Mouse (Mus musculus) adipocyte (in vitro differentiated cells): ENCODE data around the gene Smoc1.

Experiments
- DNase-seq: peaks from one replicate; pipeline ENCODE4 v3.0.0-alpha.2; 2016; ENCODE audit warnings: low spot score

Gene Smoc1

DNA sequence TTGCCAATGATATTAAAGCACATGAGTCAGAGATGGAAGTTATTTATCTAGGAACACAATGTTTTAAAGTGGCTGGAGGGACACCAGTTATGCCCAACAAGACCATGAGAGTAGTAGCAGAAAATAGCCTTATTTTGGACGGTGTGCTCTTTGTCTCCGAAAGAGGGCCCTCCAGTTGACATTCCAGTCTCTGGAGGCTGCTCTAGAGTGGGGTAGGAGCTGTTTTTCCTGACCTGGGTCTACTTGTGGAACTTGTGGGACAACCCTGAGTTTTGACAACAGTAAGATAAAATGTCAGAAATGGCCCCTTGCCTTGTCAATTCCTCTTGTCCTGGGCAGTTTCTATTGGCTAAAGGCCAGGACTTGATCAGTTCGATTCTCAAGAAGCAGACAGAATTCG lies 104.5 kb downstream of the Smoc1 start:
- no peak for DNase-seq

DNA sequence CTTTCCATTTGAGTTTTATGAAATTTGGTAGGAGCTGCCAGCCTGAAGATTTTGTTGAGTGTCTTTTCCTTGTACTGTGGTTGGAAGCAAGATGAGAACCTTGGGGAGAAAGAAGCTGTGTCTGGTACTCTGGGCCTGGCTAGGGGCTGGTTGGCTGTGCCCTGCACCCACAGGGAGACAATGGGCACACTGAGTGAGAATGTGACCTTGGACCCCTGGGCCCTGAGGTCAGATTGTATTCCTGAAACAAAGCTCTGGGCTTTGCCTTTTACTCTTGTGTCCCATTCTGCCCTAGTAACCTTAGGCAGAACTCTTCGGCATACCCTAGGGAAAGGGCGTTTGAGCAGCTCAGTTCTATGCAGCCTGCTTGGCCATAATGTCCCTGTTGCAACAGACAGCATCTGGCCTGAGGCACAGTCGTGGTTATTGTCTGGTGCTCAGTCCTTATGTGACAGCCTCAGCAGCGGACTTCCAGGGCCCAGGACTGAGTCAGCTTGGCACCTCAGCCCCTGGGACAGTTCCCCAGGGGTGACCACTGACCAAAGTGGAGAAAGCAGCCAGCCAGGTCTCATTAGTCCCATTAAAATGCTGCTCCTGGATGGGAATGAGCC lies 106.6 kb downstream of the Smoc1 start:
- peak; percentile 40 for DNase-seq

DNA sequence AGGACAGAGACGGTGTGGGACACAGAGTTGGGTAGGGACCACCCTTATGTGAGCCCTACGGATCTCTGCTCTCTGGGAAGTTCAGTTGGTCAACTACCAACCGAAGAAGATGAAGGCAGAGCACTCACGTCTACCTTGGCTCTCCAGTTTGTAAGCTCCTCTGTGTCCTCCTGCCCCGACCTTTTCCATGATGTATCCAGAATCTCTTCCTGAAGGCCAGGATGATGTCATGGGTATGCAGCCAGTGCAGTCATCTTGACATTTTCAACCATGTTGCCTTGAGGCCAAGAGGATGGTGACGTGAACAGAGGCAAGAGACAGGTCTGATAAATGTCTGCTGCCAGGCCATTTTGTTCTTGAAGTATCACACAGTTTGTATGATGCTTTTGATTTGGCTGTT lies 111.6 kb downstream of the Smoc1 start:
- no peak for DNase-seq

GRCm38 (mm10) chr12:81139463-81139862 lies 112.9 kb downstream of the Smoc1 start:
- no peak for DNase-seq

DNA sequence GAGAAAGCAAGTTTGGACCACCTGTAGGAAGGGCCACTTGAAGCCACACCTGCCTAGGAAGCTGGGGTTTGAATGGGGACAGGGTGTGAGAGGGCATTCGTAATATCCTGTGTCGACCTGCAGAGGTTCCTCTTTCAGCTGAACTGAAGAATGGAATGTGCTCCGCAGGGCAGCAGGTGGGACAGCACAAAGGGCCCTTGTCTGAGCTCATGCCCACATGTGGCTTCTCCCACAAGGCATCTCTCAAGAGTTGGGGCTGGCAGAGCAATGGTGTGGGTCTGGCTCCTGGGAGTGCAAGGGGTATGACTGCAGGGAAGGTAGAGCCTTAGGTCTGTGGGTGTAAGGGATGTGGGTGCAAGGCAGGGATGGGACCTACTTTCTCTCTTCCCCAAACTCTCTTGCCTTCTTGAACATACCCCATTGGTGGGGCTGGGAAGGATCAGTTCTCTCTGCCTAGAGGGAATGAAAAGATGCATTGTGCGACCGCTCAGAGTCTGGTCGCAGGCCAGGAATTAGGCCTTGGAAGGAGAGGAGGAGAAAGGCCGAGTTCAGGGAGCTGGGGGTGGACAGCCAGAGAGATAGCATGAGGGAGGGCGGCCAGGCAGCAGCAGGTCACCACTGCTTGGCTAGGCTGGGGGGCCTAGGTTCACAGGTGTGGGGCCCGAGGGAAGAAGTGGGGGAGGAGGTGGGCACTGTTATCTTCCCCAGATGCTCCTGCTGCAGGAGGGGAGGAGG lies 114.2 kb downstream of the Smoc1 start:
- no peak for DNase-seq

DNA sequence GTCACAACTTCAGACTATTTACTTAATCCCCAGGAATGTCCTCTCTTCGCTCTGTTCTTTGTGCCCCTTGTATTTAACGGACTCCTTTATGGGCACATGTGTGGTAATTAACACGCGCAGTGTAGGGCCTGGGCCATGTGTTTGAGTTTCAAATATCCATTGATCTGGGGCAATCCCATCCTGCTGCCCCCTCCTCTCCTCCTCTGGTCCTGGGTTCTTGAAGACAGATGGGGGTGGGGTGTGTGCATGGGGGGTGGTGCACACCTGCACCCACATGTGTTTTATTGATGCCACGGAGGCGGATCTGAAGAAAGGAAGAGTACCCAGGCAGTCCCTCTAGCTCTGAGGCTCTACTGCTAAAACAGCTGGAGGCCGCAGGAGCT lies 114.7 kb downstream of the Smoc1 start:
- DNase-seq: no peak

DNA sequence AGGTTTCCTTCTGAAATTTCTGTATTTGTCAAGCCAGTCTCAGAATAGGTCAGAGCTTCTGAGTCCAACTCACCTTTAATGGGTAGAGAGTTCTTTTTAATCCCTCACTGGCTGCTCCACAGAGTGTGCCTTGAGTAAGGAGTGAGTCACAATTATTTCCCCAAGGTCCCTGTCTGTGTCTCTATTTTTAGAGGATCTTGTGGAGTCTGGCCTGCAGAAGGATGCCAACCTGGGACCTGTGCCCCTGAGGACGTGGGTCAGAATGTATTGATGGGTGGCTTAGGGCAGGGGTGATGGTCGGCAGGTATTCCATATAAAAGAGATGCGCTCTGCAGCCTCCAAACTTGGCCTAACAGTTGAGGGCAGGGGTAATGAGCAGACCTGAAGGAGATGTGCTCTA lies 115.6 kb downstream of the Smoc1 start:
- DNase-seq: no peak

DNA sequence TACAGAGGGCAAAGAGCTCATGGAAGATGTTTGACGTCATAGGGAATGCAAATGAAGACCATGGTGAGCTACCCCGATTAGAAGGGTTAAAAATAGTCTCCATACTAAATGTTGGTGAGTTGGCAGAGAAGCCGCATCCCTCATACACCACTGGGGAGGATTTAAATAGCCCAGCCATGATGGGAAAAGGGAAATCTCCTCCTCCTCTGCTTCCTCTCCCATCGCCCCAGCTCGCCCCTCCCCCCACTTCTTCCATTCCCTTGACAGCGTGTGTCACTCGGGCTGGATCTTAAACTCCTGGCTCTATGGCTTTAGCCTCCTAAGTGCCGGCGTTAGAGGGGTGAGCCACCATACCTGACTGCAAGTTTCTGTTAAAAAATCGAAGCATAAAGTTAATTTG lies 117.6 kb downstream of the Smoc1 start:
- no peak for DNase-seq

DNA sequence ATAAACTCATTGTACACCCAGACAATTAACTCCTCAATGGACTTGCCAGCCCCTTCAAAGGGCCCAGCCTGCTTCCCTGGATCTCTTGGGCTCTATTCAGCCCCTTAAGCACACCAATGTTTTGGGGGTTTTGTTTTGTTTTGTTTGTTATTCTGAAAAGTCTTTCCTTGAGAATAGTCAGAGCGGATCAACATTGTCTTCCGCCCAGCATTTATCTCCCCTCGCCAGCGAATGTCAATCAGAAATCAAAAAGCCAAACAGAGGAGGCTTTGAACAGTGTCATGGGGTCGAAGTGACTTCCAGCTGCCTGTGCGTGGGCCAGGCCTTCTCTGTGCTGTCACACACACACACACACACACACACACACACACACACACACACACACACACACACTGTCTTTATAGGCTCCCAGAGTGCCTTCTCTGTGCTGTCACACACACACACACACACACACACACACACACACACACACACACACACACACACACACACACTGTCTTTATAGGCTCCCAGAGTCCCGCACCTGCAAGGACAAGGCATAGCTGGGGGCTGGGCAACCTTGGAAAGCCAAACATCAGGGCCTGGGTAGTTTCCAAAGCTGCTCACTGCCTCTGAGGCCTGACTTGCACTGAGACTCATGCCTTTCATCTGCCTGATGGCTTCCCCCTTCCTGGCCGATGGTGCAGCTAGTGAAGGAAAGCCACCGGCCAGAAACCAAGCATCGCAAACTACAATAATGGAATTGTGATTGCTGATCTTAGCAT lies 120.0 kb downstream of the Smoc1 start:
- no peak for DNase-seq

GRCm38 (mm10) chr12:81147956-81148355 lies 121.3 kb downstream of the Smoc1 start:
- no peak for DNase-seq

DNA sequence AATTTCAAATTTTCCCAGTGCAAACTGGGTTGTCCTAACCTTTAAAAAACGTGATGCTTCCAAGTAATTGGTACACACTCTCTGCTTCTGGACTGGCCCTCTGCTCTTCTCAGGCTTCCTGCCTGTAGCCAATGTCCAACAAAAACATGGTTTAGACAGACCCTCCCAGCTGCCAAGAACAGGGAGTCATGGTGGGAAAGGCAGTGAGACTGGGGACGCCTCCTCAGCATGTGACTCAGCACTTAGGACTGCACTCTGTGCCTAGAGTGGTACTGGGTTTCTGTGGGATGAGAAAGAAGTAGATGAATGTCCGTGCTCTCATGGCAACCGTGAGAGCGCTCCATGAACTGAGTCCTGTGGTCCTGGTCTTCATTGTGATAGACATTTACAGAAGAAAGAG lies 124.3 kb downstream of the Smoc1 start:
- peak; percentile 57 for DNase-seq

GRCm38 (mm10) chr12:81152082-81152481 lies 125.5 kb downstream of the Smoc1 start:
- no peak for DNase-seq

- peak; percentile 66 for DNase-seq
Measured at GRCm38 (mm10) chr12:81155675-81156074, 129.1 kb downstream of the Smoc1 start.

- DNase-seq: no peak
Measured at GRCm38 (mm10) chr12:81156841-81157240, 130.2 kb downstream of the Smoc1 start.

GRCm38 (mm10) chr12:81159947-81160346 lies 133.3 kb downstream of the Smoc1 start:
- no peak for DNase-seq

DNA sequence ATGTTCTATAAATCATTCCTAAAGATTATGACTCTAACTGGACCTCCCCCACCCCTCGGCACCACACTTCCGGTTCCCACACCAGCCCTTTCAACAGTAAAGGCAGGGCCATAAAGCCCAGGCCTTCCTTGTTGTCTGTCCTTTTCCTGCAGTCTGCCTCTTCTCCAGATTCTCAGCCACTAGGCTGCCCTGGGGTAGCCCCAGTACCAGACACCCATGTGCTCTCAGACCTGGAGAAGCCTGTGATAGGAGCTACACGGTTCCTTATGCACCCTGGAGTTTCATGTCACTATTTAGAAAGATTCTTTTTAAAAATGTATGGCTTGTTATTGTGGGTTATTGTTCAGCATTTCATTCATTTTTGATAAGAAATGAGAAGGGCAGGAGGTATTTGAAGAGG lies 133.8 kb downstream of the Smoc1 start:
- no peak for DNase-seq

- no peak for DNase-seq
Measured at GRCm38 (mm10) chr12:81160831-81161230, 134.2 kb downstream of the Smoc1 start.

DNA sequence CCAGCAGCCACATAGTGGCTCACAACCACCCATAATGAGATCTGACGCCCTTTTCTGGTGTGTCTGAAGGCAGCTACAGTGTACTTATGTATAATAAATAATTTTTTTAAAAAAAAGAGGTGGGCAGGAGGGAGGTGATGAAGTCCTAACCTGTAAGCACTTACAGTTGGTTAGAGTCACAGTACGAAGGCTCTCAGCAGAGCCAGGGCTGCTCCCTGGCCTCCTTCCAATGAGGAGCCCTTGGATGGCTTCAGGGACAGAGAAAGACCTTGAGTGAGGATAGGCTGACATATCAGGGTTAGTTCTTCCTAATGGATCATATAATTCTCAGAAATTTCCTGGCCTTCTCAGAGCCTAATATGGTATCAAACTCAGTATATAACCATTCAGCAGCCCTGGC lies 134.7 kb downstream of the Smoc1 start:
- DNase-seq: no peak

DNA sequence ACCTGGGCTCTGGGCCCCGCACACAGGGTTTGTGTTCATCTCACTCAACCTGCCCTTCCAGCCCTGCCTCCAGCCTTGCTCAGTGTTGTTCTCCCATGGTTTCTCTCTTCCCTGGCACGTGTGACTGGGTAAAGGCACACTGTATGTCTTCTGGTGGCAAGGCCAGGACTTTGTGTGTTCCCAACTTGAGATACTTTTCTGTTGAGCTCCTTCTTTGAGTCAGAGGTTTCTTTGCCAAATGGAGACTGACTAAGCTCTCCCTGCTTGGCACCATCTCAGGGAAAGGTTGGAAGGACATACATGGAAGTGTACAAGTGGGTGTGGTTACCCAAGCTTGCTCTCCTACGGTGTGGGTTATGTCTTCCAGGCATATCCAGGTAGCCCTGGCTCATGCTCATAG lies 136.5 kb downstream of the Smoc1 start:
- no peak for DNase-seq

- DNase-seq: no peak
Measured at GRCm38 (mm10) chr12:81163566-81163965, 137.0 kb downstream of the Smoc1 start.

- no peak for DNase-seq
Measured at GRCm38 (mm10) chr12:81166092-81166491, 139.5 kb downstream of the Smoc1 start.

DNA sequence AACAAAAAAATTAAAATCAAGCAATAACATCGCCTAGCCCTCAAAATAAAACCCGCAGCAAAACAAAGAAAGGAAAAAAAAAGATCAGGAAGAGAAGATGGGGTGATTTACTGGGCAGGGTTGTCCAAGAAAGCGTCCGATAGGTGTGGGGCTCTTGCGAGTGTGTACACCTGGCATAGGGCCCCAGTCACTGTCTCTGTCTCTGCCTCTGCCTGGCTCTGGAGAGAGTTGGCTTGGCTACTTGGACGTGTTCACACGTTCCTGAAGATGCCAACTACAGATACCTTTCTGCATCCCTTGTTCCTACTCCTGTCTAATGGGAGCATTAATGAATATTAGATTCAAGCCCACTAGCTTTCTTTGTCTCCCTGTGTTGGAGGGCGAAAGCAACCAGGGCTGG lies 140.0 kb downstream of the Smoc1 start:
- no peak for DNase-seq

DNA sequence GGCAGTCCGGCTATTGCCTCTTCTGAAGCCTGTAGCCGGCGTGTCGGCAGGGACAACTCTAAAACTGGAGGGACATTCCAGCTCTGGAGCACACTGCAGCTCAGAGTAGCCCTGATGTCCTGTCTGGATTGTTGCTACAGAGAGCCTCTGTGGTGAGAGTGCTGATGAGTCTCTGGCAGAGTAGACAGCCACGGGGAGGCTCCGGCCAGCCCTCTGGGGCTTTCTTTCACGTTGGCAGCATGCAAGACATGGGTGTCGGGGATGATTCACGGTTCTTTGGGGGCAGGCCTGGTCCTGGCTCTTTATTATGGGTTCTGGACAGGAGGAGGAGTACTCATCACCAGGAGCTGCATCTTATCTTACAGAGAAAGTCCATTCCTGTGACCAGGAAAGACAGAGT lies 140.5 kb downstream of the Smoc1 start:
- DNase-seq: no peak
